Mouse (Mus musculus): ENCODE results near the gene Wwox.

The Wwox gene

GRCm38 (mm10) chr8:114468526-114469207 lies 29.2 kb downstream of the Wwox start:
- no peak for DNase-seq

- no peak for DNase-seq
Measured at GRCm38 (mm10) chr8:114469208-114469590, 29.7 kb downstream of the Wwox start.

GRCm38 (mm10) chr8:114473546-114473945 lies 34.1 kb downstream of the Wwox start:
- no peak for DNase-seq

- DNase-seq, result no peak
Measured at GRCm38 (mm10) chr8:114476919-114477318, 37.5 kb downstream of the Wwox start.

- DNase-seq, result no peak
Measured at GRCm38 (mm10) chr8:114477790-114478189, 38.3 kb downstream of the Wwox start.

GRCm38 (mm10) chr8:114479749-114480148 lies 40.3 kb downstream of the Wwox start:
- DNase-seq, result peak; percentile 34

- DNase-seq, result no peak
Measured at GRCm38 (mm10) chr8:114491662-114492160, 52.3 kb downstream of the Wwox start.

GRCm38 (mm10) chr8:114499448-114500144 lies 60.1 kb downstream of the Wwox start:
- DNase-seq, result peak; percentile 32

- DNase-seq, result no peak
Measured at GRCm38 (mm10) chr8:114501906-114502305, 62.5 kb downstream of the Wwox start.

GRCm38 (mm10) chr8:114503196-114503595 lies 63.7 kb downstream of the Wwox start:
- no peak for DNase-seq

- no peak for DNase-seq
Measured at GRCm38 (mm10) chr8:114504889-114505288, 65.4 kb downstream of the Wwox start.

GRCm38 (mm10) chr8:114505351-114506347 lies 66.2 kb downstream of the Wwox start:
- no peak for DNase-seq

GRCm38 (mm10) chr8:114507404-114507803 lies 67.9 kb downstream of the Wwox start:
- no peak for DNase-seq

- no peak for DNase-seq
Measured at GRCm38 (mm10) chr8:114510226-114510625, 70.8 kb downstream of the Wwox start.

- no peak for DNase-seq
Measured at GRCm38 (mm10) chr8:114512075-114512935, 72.8 kb downstream of the Wwox start.

- DNase-seq, result no peak
Measured at GRCm38 (mm10) chr8:114514692-114515091, 75.2 kb downstream of the Wwox start.

- no peak for DNase-seq
Measured at GRCm38 (mm10) chr8:114523061-114523460, 83.6 kb downstream of the Wwox start.

- no peak for DNase-seq
Measured at GRCm38 (mm10) chr8:114526626-114527267, 87.3 kb downstream of the Wwox start.

GRCm38 (mm10) chr8:114527648-114528221 lies 88.3 kb downstream of the Wwox start:
- no peak for DNase-seq

GRCm38 (mm10) chr8:114529581-114529980 lies 90.1 kb downstream of the Wwox start:
- DNase-seq, result no peak

- peak; percentile 76 for DNase-seq
Measured at GRCm38 (mm10) chr8:114536201-114536600, 96.7 kb downstream of the Wwox start.
